Mouse (Mus musculus) right cerebral cortex, postnatal 10 days (tissue): ENCODE results near the gene Tcf20.
A peak's percentile ranks its signal among the peaks of the same experiment; 100 is the strongest.

Experiments
- DNase-seq, 2 experiments: peaks; one replicate each; pipeline ENCODE4 v3.0.0; 2021; ENCODE audit warnings: low spot score in 2 of 2

Tcf20 gene

DNA sequence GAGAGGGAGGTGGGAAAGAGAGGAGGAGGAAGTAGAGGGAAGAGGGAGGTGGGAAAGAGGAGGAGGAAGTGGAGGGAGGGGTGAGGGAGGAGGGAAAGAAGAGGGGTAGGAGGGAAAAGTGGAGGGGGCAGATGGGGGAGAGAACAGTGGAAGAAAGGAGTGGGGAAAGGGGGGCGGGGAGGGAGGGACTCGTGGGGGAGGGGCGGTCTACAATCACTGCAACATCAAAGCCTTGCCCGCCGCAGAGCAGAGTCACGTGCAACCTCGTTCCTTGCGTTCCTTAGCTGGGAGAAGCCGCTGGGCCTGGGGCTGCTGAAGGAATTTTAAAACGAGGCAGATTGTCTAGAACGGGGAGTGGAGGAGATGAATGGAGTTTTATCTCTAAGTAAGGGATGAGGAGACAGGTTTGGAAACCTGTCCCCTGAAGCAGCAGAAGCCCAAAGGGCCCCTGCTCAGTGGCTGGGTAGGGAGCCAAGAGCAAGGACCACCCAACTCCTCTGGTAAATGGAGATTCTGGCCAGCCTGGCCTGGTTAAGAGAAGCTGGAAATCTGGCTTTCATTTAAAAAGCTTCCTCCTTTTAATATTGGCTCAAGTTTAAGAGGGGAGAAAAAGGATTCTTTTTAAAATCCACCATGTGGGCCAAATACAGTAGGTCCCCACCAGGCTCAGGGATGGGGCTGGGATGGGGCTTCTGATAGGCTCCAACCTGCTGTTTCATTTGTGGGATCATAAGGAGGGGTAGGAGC is 62.8 kb downstream of the Tcf20 start:
- peak in 1 of 2 experiments; percentile 71 for DNase-seq

DNA sequence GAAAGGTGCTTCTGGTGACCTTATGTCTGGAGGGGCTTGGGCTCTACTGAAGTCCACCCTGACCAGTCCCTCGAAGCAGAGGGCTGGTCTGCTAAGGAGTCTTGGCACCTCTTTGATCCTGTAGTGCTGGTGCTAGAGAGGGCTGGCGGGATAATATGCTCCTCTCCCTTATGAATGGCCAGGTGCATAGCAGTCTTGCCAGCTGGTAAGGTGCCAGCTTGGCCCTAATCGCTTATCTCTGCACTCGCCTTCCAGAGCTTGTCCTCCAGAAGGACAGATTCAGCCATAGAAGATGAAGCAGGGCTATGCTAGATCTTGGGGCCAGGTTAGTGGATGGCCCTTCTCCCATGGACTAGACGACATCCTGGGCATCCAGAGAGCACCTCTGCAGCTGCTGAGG is 64.1 kb downstream of the Tcf20 start:
- DNase-seq, result no peak

- DNase-seq, result no peak
Observed at GRCm38 (mm10) chr15:82922755-82923154, 64.9 kb downstream of the Tcf20 start.

- peak; percentile 94 to 96 for DNase-seq
Observed at GRCm38 (mm10) chr15:82922052-82922451, 65.6 kb downstream of the Tcf20 start.

DNA sequence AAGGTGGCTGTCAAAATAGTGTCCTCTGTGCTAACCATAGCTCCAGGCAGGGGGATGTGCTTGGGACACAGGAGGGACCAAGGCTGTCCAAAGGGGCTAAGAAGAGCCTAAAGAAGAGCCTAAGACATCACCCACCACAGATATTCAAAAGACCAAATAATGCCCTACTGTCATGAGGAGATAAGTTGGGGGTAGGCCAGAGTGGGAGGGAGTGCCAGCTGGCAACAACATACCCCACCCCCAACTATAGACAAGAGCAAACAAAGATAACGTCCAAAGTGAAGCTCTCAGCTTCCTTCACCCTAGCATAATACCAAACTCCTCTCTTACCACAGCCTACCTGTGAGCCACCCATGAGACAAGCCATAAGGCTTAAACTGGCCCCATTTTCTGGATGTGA is 66.1 kb downstream of the Tcf20 start:
- no peak for DNase-seq

DNA sequence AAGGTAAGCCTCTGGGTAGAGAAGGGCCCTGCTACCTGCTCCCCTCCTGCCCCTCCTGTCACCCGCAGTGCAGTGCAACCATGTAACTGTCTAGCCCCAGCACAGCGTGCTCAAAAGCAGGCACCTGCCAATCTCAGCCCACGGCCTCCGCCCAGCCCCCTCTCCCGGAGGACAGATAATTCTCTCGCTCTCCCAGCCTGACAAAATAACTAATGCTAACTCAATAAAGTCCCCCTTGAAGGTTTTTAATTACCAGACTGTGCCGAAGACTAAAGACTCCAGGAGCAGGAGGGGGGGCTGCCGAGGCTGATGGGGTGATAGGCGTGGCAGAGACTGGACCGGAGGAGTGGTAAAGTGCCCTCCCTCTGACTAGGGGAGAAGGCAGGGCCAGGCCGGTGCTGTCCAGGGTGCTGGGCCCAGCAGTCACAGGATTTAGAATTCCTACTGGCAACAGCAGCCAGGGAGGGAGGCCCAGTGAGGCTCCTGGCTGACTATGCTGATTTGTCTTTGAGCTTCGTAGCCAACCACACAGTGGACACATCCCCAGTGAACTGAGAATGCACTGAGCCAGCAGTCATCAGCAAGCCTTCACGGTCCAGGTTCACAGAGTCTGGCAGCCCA is 66.7 kb downstream of the Tcf20 start:
- no peak for DNase-seq

GRCm38 (mm10) chr15:82917965-82918364 is 69.7 kb downstream of the Tcf20 start:
- no peak for DNase-seq

DNA sequence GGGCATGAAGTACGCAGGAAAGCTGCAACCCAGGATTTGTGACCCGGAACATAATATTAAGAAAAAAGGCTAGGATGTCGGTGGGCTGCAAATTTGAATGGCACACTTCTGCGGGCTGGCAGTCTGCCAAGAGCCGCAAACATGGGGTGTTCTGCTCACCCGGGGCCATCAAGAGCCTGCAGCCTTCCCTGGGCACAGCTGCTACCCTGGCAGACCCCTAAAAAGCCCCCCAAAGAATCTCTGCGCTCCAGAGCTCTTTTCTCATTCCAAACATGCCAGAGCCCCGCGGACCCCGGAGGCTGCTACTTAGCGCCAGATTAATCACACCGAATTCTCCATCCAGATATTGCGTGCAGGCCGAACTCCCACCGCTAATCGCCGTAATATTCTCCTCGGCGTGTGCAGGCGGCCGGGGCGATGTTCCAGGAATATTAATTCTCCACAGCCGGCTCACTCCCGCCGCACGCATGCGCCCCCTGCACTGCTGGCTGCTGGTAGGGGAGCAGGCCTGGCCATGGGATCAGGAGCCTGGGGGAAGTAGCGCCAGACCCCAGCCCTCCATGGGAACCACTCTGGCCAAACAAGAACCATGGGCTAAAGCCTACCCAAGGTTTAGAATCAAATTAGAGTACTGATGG is 70.3 kb downstream of the Tcf20 start:
- peak; percentile 87 to 88 for DNase-seq

- DNase-seq, result no peak
Observed at GRCm38 (mm10) chr15:82914455-82914854, 73.2 kb downstream of the Tcf20 start.

DNA sequence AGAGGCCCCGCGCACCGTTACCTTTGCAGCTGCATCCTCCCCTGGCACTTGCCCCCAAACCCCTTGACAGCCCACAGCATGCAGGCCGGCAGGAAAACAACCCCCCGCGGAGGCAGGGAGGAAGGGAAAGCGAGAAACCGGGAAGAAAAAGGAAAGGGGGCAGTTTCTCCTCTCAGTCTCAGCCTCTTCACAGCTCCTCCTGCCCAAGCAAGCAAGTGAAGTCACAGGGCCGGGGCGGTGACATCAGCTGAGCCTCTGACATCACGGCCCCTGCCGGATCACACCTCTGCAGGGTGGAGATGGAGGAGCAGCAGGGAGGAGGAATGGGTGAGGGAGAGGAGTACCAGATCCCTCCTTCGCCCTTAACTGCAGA is 75.7 kb downstream of the Tcf20 start:
- DNase-seq, result peak in 1 of 2 experiments; percentile 53

DNA sequence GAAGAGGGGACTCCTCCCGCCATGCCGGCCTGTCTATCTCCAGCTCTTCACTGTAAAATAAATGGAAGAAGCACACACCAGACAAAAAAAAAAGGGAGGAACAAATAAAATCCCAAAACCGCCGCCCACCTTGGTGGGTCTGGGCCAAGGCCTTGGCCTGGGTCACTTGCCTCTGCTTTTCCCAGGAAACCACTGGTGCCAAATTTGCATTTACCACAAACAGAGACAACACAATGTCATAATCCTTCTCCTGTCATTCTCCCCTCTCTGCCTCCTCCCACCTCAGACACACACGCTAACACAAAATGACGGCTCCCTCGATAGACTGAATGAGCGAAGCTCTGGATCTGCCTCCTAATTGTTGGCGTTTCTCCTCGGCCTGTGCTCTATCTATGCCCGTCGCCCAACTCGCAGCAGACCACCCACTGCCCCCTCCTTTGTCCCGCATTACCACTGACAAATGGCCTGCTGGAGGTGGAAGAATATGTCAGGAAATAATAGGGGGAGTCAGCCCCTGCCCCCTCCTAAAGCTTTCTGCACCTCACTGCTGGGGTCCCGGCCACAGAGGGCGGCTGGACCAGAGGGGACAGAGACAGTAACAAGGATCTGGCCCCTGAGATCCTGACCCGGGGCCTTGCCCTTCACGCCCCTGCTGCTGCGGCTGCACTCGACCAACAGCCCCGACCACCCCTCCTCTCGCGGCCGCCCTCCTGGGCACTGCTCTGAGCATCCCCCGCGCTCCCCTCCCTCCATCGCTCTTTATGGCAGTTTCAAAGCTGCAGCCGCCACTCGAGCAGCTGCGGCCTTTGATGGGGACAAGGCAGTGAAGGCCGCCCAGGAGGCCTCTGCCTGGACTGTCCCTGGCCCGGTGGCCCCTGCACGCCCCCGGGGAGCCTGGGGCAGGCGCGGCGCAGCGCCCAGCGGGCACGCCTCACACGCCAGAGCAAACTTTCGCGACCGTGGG is 76.4 kb downstream of the Tcf20 start:
- peak in 1 of 2 experiments; percentile 47 for DNase-seq

DNA sequence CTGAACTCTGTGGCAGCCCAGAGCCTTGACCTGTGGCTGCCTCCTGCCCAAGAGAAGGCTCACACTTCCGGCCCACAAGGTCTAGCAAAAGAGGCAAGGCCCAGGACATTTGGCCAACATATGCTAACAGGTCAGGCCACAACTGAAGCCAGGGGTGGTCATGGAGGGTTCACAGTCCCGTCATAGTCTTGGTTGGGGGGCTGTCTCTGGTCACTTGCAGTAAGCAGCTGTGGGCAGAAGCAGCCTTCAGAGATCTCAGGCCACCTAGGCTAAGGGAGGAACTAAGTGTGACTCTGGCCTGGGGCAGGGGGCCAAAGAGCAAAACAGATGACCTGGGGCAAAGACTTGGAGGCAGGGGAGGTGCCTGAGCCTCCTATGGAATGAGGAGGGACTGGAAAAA is 77.1 kb downstream of the Tcf20 start:
- peak in 1 of 2 experiments; percentile 36 for DNase-seq

- no peak for DNase-seq
Observed at GRCm38 (mm10) chr15:82909791-82910190, 77.9 kb downstream of the Tcf20 start.

- DNase-seq, result no peak
Observed at GRCm38 (mm10) chr15:82908521-82908920, 79.2 kb downstream of the Tcf20 start.

DNA sequence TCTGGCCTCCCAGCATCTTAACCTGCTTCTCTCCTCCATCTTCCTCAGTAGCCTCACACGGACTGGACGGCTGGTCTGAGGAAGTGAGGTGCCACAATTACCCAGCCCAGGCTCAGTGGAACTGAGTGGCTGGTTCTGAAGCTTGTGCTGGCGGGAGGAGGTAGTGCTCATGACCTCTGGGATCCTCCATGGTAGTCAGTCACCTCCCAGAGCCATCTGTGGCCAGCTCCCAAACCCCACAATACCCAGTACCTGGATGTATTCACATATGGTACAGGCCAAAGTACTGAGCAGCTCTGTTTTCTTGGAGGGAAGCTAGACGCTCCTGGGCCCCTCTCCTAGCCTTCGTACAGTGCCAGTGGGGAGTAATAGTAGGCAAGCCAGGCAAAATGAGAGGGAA is 80.4 kb downstream of the Tcf20 start:
- DNase-seq, result peak in 1 of 2 experiments; percentile 22

GRCm38 (mm10) chr15:82906574-82907061 is 81.1 kb downstream of the Tcf20 start:
- DNase-seq, result peak; percentile 29 to 36

DNA sequence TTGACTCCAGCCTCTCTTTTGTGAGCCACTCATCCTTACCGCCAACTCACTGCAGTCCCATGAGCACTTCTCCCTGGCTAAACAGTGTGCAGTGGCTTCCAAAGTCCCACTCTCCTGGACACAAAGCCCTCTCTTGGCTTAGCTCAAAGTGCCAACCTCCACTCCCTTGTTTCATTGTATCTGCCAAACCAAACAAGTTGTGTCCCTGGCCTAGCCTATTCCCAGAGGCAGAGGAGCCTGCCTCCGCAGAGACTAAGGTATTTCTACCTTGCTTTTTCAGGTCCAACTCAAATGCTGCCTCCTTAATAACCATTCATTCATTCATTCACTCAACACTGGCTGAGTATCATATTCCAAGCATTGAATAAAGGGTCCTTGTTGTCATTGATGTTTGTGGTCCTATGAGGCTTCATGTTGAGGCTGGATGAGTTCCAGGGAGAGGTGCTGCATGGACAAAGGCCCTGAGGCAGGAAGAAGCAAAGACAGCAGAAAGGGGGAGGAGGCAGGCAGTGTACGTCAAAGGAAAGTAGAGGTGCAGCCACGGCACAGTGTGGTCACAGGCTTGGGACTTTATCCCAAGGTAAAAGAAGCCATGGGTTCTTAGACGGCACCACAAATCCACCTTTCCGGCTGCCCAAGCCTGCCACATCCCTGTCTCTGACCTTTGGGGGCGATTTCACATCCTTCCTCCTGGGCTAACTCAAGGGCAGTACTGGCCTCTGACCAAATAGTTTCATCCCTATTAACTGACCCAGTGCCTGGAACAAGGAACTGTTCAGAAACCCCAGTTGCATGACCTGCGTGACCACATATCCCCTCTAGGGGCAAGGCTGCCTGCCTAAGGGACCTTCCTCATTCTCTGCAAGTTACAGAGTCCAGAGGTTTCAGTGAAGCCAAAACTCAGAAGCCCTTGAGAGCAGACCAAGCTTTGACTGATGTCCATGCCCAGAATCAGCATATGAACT is 82.0 kb downstream of the Tcf20 start:
- peak; percentile 34 to 39 for DNase-seq

DNA sequence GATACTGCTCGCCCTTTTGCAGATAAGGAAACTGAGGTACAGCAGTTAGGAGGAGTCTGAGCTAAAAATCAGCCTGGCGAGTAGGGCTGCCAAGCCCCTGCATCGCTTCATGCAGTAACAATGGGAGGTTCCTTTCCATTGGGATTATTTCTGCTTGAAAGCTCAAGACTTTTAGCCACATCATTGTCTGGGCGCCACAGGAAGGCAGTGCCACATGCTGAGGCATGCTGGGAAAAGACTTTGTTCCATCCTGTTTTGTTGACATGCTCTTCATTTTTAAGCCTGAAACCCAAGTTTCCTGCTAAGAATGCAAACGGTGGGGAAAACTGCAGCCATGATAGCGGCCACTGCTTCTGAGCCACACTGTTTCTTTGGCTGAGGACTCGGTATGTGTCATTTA is 83.1 kb downstream of the Tcf20 start:
- peak in 1 of 2 experiments; percentile 19 for DNase-seq

DNA sequence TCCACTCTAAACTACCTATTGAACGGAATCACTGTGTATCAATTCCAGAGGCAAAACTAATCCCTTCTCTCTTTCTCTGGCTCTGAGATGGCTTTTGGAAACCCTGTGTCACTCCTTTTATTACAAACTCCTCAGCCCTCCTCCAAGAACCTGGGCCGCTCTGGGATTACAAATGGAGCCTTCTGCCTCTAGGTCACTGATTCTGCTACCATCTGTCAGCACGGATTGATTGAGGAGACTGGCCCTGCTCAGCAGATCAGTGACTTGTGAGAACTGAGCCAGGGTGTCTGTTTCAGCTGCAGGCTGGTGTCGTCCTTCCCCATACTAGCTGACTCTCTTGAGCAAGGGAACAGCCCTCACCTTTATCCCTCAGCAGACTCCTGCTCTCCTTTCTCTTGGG is 85.2 kb downstream of the Tcf20 start:
- DNase-seq, result no peak

DNA sequence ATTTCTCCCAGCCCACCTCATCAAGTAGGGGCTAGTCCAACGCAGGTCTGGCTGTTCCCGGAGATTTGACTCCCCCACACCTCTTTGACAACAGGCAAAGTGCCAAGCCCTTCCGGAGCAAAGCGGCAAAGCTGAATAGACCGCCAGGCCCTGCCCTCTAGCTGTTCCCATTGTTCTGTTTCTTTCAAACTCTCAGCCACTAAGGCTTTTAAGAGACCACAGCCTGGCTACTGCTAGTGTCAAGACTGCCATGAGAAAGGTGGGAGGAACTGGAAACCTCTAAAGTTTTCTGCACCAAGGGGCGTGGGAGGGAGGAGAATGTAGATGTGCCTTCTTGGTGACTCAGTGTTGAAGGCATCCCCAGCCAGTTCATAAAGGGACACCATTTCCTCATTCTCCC is 86.4 kb downstream of the Tcf20 start:
- DNase-seq, result peak in 1 of 2 experiments; percentile 28
